Mouse (Mus musculus) spleen, postnatal 0 days (tissue): ENCODE measurements around the gene Ccdc121. TPM values are rescaled to one million over a fixed set of nuclear protein-coding genes. Genes with fewer than 3 reads are reported as not detected.

Experiments used
- polyA plus RNA-seq: library from polyadenylated mRNA; unstranded; fragments of >200 nt; fragmentation: Nextera tagmentation; extraction: Ambion mirVana; gene quantifications from 2 replicates; pipeline ENCODE4 v1.2.1, GENCODE M21; 2015

Gene Ccdc121
- polyA plus RNA-seq, result not detected in 2 replicates

GRCm38 (mm10) chr1:181511307-181511706 lies at the start of gene Ccdc121:
Gene Ccdc121, minus strand, starts transcription at chr1:181511451.

Other genes with a start within 250 kb of the Ccdc121 start
- not detected in 2 replicates for gene Cnih3, start 158.8 kb downstream of the Ccdc121 start, polyA plus RNA-seq
- gene Dnah14, start 65.1 kb upstream of the Ccdc121 start, polyA plus RNA-seq, result 5.3 and 5.7 TPM in 2 replicates